Mouse (Mus musculus) left cerebral cortex, postnatal 10 days (tissue): Measurements from ENCODE around the gene Abhd14b. TPM values are rescaled to one million over a fixed set of nuclear protein-coding genes. Genes with fewer than 3 reads are reported as not detected.
"Not testable (repeated sequence)": the region's sequence is repeated elsewhere in the genome, so short reads cannot be mapped to it uniquely, and the experiment has no call there.

Experiments used
- DNase-seq, 2 experiments: peaks; one replicate each; pipeline ENCODE4 v3.0.0; 2021 to 2022; ENCODE audit warnings: low spot score in 2 of 2, mixed read lengths in 1 of 2; ENCODE audit errors: extremely low spot score in 1 of 2
- intact Hi-C: fragments of 180-260 bp; cut with DNase I; formaldehyde crosslinking; loops from one replicate; pipeline ENCODE4 v1.15.1; 2025
- total RNA-seq, 2 experiments: library from RNA; stranded (reverse); gene quantifications; 2 replicates each; pipeline ENCODE4 v1.2.3; 2021

Abhd14b gene
- total RNA-seq, 2 experiments from 2014 or later = 9.7 to 10.3 TPM

DNA sequence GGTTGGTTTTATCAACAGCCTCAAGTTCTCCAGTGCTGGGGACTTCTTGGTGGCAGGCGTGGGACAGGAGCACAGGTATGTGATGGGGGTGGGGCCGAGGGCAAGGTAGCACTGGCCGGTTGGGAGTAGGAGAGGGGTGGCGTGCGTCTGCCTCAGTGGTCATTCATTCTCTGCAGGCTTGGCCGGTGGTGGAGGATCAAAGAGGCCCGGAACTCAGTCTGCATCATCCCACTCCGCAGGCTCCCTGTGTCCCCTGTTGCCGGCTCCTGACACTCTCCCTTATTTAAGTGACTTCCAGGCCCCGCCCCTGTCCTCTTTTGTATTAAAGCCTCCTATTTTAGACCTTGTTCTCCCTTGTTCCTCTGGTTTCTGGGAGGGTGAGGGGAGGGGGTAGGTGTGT, 37.8 kb downstream of the Abhd14b start:
- peak in 1 of 2 experiments; percentile 27 for DNase-seq
- intact Hi-C loops = no loop called here

DNA sequence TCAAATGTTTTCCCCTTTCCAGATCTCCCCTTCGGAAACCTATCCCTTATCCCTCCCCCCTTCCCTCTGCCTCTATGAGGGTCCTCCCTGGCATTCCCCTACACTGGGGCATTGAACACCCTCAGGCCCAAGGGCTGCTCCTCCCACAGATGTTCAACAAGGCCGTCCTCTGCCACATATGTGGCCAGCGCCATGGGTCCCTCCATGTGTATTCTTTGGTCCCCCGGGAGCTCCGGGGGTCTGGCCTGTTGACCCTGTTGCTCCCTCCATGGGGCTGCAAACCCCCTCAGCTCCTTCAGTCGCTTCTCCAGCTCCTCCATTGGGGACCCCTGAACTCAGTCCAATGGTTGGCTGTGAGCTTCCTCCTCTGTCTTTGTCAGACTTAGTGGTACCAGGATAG, 40.3 kb downstream of the Abhd14b start:
- intact Hi-C loops = not testable (repeated sequence)

GRCm38 (mm10) chr9:106499667-106500066, 52.4 kb downstream of the Abhd14b start, which contains the start of gene Iqcf1:
TSS of gene Iqcf1 (plus strand) at chr9:106499967.
- intact Hi-C loops = no loop called here
- DNase-seq = no peak

More for the DNA sequence above, 40.3 kb downstream of the Abhd14b start:
- not testable (repeated sequence) for DNase-seq

DNA sequence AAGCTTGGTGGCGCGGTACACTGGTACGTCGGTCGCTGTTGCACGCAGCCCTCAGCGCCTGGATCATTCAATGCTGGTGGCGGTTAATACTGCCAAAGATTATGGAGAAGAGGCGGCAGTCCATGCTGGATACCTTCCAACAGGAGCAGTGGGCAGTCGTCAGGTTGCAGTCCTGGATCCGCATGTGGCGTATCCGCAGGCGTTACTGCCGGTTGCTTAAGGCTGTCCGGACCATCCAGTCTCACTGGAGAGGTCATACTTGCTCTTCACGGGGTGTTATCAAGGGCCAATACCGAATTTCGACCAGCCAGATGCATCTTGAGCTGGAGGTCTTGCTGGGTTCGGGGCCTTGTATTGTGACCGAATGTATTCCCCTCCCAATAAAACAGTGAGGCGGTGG, 54.6 kb downstream of the Abhd14b start:
- no peak for DNase-seq
- intact Hi-C loops = no loop called here

Other genes with a start within 250 kb of the Abhd14b start
- 10 to 100 TPM; 20.8 to 24.5 TPM for gene Ppm1m, start 247.7 kb upstream of the Abhd14b start, total RNA-seq
- 10 to 100 TPM; 44.5 to 49.9 TPM for gene Twf2, start 244.4 kb upstream of the Abhd14b start, total RNA-seq
- 1 to 10 TPM; 1.1 to 1.4 TPM for gene Tlr9, start 224.9 kb upstream of the Abhd14b start, total RNA-seq
- 100 to 1,000 TPM; 125 to 127 TPM for gene Alas1, start 198.8 kb upstream of the Abhd14b start, total RNA-seq
- gene Poc1a, start 166.4 kb upstream of the Abhd14b start, total RNA-seq = 10 to 100 TPM; 15.6 to 17.8 TPM
- gene Dusp7, start 78.8 kb upstream of the Abhd14b start, total RNA-seq = 10 to 100 TPM; 80.7 to 82.0 TPM
- 100 to 1,000 TPM; 378 to 397 TPM for gene Rpl29, start 18.0 kb upstream of the Abhd14b start, total RNA-seq
- gene Acy1, start 9.1 kb upstream of the Abhd14b start, total RNA-seq = 1 to 10 TPM; 9.2 to 9.3 TPM
- gene Abhd14a, start 219 bp downstream of the Abhd14b start, total RNA-seq = 10 to 100 TPM; 55.7 to 59.6 TPM
- 100 to 1,000 TPM; 222 to 242 TPM for gene Pcbp4, start 5.8 kb downstream of the Abhd14b start, total RNA-seq
- 1 to 10 TPM; 2.2 to 2.8 TPM for gene Gpr62, start 18.5 kb downstream of the Abhd14b start, total RNA-seq
- 10 to 100 TPM; 37.3 to 37.7 TPM for gene Rrp9, start 28.5 kb downstream of the Abhd14b start, total RNA-seq
- 1 to 10 TPM; 2.5 to 3.2 TPM for gene Parp3, start 29.5 kb downstream of the Abhd14b start, total RNA-seq
- not detected for gene Iqcf1, start 52.5 kb downstream of the Abhd14b start, total RNA-seq
- gene Iqcf5, start 67.1 kb downstream of the Abhd14b start, total RNA-seq = 1 to 10 TPM in 1 of 2 experiments, under 1 TPM in 1; 0.92 to 1.2 TPM
- gene Iqcf3, start 114.2 kb downstream of the Abhd14b start, total RNA-seq = not detected
- gene Iqcf4, start 123.5 kb downstream of the Abhd14b start, total RNA-seq = not detected
- gene Iqcf6, start 179.1 kb downstream of the Abhd14b start, total RNA-seq = not detected
- 10 to 100 TPM; 54.5 to 58.8 TPM for gene Grm2, start 208.6 kb downstream of the Abhd14b start, total RNA-seq
- 100 to 1,000 TPM in 1 of 2 experiments, 10 to 100 TPM in 1; 90.9 to 104 TPM for gene Tex264, start 238.5 kb downstream of the Abhd14b start, total RNA-seq